Mouse (Mus musculus): ENCODE data around the gene Exoc6b.
"Not testable (repeated sequence)": the region's sequence is repeated elsewhere in the genome, so short reads cannot be mapped to it uniquely, and the experiment has no call there.

Gene Exoc6b

GRCm38 (mm10) chr6:85069023-85069985 is at the start of gene Exoc6b:
Gene Exoc6b (minus strand): TSS chr6:85069513.
- peak; percentile 56 for DNase-seq (ENCODE audit: low read depth)

- peak; percentile 18 for DNase-seq (ENCODE audit: low read depth)
Measured at GRCm38 (mm10) chr6:85117545-85118511, 48.5 kb upstream of the Exoc6b start.

GRCm38 (mm10) chr6:85105033-85105615 is 35.8 kb upstream of the Exoc6b start:
- DNase-seq (ENCODE audit: low read depth), result no peak

GRCm38 (mm10) chr6:85103321-85103720 is 34.0 kb upstream of the Exoc6b start:
- no peak for DNase-seq (ENCODE audit: low read depth)

DNA sequence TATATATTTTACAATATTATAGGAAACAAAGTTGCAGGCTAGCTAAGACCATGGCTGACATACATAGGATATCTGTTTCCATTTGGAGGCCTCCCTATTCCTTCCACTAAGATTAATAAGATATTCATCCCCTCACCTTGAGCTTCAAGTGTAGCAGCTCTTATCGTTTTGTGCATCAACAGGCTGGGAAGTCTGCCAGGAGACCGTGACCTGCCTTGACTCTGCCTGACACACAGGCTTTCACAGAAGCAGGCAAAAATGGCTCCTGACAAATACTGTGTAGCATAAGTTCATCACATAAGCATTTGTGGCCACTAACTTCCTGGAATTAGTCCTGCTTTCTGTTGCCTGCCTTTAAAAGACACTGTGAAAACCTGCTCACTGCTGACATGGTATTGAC is 27.1 kb upstream of the Exoc6b start:
- DNase-seq (ENCODE audit: low read depth), result no peak

GRCm38 (mm10) chr6:85087425-85087824 is 18.1 kb upstream of the Exoc6b start:
- DNase-seq (ENCODE audit: low read depth), result no peak

GRCm38 (mm10) chr6:85086645-85087044 is 17.3 kb upstream of the Exoc6b start:
- no peak for DNase-seq (ENCODE audit: low read depth)

GRCm38 (mm10) chr6:85076179-85076720 is 6.9 kb upstream of the Exoc6b start:
- DNase-seq (ENCODE audit: low read depth), result not testable (repeated sequence)

- DNase-seq (ENCODE audit: low read depth), result no peak
Measured at GRCm38 (mm10) chr6:85074996-85075395, 5.7 kb upstream of the Exoc6b start.

DNA sequence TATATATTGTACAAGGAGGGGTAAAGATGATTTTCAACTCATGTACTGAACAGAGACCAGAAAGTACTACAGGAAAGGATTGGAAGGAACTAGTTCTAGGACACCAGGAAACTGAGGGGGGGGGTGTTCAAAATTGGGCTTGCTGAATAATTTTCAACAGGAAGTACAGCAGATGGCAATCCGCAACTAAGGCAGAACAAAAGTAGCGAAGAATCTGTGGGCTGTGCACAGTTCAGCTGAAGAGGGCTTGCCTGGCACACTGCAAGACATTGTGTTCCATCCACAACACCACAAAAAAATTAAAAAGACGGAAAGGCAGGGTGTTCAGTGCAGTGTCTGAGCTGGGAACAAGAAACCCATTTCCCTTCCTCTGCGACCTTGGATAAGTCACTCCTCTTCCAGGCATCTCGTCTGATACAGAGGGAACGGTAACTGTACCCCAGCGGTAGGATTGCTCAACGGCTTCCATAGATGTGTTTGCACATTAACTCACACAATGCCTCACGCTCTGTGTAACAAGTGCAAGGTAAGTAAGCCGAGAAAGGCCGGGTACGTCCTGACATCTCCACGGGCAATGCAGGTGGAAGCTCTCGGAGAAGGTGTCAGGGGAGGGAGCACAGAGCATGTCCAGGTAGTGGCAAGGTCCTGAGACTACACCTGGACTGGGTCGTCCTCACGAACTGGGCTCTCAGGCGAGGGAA is 841 bp downstream of the Exoc6b start:
- DNase-seq (ENCODE audit: low read depth), result peak; percentile 2

DNA sequence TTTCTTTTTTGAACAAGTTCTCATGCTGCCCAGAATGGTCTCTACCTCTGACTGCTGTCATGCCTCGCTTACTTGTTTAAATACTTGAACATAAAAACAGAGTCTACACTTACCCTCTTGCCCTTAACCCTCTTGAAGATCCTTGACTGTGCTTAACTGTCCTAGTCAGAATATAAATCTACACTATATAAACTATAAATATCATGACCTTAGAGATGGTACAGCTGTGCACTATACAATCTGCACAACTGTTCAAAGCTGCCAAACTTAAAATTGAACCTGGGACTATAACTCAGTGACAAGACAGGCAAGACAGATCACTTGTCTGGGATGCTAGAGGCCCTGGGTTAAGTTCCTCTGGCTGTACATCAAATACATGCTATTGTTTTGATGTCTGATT is 11.7 kb downstream of the Exoc6b start:
- DNase-seq (ENCODE audit: low read depth), result no peak

GRCm38 (mm10) chr6:85051109-85051508 is 18.2 kb downstream of the Exoc6b start:
- no peak for DNase-seq (ENCODE audit: low read depth)

DNA sequence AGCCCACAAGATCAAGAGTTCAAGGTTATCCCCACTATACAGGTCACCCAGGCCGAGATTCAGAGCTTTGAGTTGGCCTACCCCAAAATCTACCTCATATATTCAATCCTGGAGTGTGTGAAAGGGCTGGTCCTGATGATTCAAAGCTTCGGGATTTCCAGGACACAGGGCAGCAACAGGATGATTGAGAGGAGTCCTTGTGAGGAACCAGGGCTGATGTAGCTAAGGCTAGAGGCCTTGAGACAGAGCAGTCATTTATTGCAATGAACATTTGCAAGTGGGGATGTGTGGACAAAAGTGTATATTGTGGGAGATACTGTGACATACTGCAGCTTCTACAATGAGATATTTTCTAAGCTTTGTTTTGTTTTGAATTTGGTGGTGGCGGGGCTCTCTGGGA is 22.8 kb downstream of the Exoc6b start:
- DNase-seq (ENCODE audit: low read depth), result no peak

- no peak for DNase-seq (ENCODE audit: low read depth)
Measured at GRCm38 (mm10) chr6:85044621-85045152, 24.6 kb downstream of the Exoc6b start.

- peak; percentile 51 for DNase-seq (ENCODE audit: low read depth)
Measured at GRCm38 (mm10) chr6:85037677-85038076, 31.6 kb downstream of the Exoc6b start.

DNA sequence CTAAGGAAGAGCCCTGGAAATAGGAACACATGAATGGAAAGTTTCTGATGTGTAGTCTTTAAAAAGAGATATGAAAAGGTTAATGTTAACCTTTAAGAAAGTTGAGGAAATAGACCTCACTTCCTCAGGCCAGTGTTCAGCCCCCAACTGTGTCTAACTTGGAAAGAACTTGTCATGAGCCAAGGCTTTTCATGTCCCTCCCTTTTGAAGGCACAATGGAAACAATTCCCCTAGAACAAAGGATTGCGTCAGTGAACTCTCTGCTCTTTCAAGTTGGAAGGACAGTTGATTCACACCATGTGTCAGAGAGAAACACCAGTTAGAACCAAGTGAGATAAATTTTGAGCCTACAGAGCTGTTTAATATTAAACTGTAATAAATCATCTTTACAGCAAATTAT is 39.6 kb downstream of the Exoc6b start:
- no peak for DNase-seq (ENCODE audit: low read depth)

GRCm38 (mm10) chr6:85024403-85024802 is 44.9 kb downstream of the Exoc6b start:
- no peak for DNase-seq (ENCODE audit: low read depth)

- peak; percentile 4 for DNase-seq (ENCODE audit: low read depth)
Measured at GRCm38 (mm10) chr6:85017011-85017410, 52.3 kb downstream of the Exoc6b start.

DNA sequence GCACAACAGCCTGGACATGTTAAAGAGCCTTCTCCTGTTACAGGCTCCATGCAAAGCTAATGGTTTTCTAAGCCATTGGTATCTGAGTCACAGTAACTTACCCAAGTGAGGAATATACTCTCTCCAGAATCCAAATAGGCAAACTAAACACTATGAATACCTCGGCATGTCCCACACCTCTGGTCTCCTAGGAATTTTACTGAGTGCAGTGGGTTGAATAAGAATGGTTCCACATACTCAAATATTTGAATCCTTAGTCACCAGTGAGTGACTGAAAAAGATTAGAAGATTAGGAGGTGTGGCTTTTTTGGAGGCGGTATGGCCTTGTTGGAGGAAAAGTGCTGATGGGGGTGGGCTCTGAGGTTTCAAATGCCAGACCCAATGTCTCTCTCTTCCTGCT is 55.4 kb downstream of the Exoc6b start:
- no peak for DNase-seq (ENCODE audit: low read depth)

- DNase-seq (ENCODE audit: low read depth), result no peak
Measured at GRCm38 (mm10) chr6:85010397-85010796, 58.9 kb downstream of the Exoc6b start.

GRCm38 (mm10) chr6:84995418-84995817 is 73.9 kb downstream of the Exoc6b start:
- no peak for DNase-seq (ENCODE audit: low read depth)
